9 mouse cellular contexts compared by ENCODE assay signal in genomic region chr17:26596856-26597481, GRCm38 (mm10). TPM values are rescaled to one million over a fixed set of nuclear protein-coding genes. Genes with fewer than 3 reads are reported as not detected.
DNase-seq lines count a peak whose midpoint lies in the region; ATAC-seq and TF ChIP-seq lines count a peak whose summit lies in the region.
"Had no signal": no experiment of that assay in that cellular context is flagged by ENCODE, and none has a peak within 500 bp of the region (broad histone marks: within the 10 kb centered on the region; RNA-seq: fewer than 3 reads in every experiment).

No protein-coding gene starts in this region.

- TF ChIP-seq CTCF in stomach, postnatal 0 days (IDR thresholded peaks at IDR 0.05; ENCODE audit: low read depth), result peak; percentile 65

- H3K4me3 ChIP-seq in kidney, embryonic 15.5 days (replicated peaks), result no peak overlapping the region
- H3K4me3 ChIP-seq in stomach, postnatal 0 days (ENCODE audit: low read depth, low read length), result no peak overlapping the region

- peaks cover 10% of the 10 kb centered on the region for H3K36me3 ChIP-seq in kidney, embryonic 15.5 days
- H3K36me3 ChIP-seq in stomach, postnatal 0 days (ENCODE audit: control insufficient read depth, insufficient read depth, low read length), result no peaks in the 10 kb centered on the region

- no peak overlapping the region for H3K9ac ChIP-seq in kidney, embryonic 15.5 days
- H3K9ac ChIP-seq in stomach, postnatal 0 days (ENCODE audit: low read length), result no peak overlapping the region

- no peak for TF ChIP-seq EP300 in stomach, postnatal 0 days (optimal IDR thresholded peaks at IDR 0.05)

- no peaks in the 10 kb centered on the region for H3K9me3 ChIP-seq in kidney, embryonic 15.5 days (replicated peaks)
- H3K9me3 ChIP-seq in stomach, postnatal 0 days (ENCODE audit: control insufficient read depth, low read length), result no peaks in the 10 kb centered on the region

- no peak for ATAC-seq in kidney, embryonic 15.5 days (replicated peaks; ENCODE audit: low FRiP score)
- peak; percentile 74 for ATAC-seq in stomach, postnatal 0 days (ENCODE audit: low FRiP score, low TSS enrichment)

- H3K4me2 ChIP-seq in kidney, embryonic 15.5 days, result no peak overlapping the region
- no peak overlapping the region for H3K4me2 ChIP-seq in stomach, postnatal 0 days (replicated peaks; ENCODE audit: low read depth)

- peak overlapping the region; percentile 81; the same call in 1 of the 2 replicates for H3K27ac ChIP-seq in kidney, embryonic 15.5 days
- peak overlapping the region; percentile 91 for H3K27ac ChIP-seq in stomach, postnatal 0 days (replicated peaks)

- intact Hi-C loops in heart, postnatal 10 days (cut with DNase I), result loop anchor here (1.0 to 2.0 kb wide), 3 partner anchors 42 to 132 kb away; no protein-coding TSS in a partner anchor

- no peak for DNase-seq in kidney, adult 18-20 months
- peak; percentile 49 for DNase-seq in thymus, postnatal 4 days
- no peak for DNase-seq in thymus, postnatal 25 days
- peak; percentile 46 to 54 for DNase-seq in heart, postnatal 10 days
- peak; percentile 69 for DNase-seq in stomach, postnatal 0 days (ENCODE audit: low spot score)
- DNase-seq in adrenal gland, adult (ENCODE audit: inconsistent age in 2 of 2, low spot score in 1 of 2), result no peak
- DNase-seq in embryo, embryonic 11 days, result no peak

- WGBS in kidney, embryonic 15.5 days, result 79% methylated on average over 6 of the region's 6 CpGs
- 52% methylated on average over 6 of the region's 6 CpGs for WGBS in stomach, postnatal 0 days

- no peaks in the 10 kb centered on the region for H3K27me3 ChIP-seq in kidney, embryonic 15.5 days
- H3K27me3 ChIP-seq in stomach, postnatal 0 days (ENCODE audit: control insufficient read depth, insufficient read depth, low read length), result no peaks in the 10 kb centered on the region
- H3K27me3 ChIP-seq: Patski had no signal

- H3K4me1 ChIP-seq in kidney, embryonic 15.5 days, result peaks cover 61% of the 10 kb centered on the region
- peaks cover 27% of the 10 kb centered on the region for H3K4me1 ChIP-seq in stomach, postnatal 0 days (replicated peaks; ENCODE audit: control insufficient read depth, insufficient read depth)

RNA-seq across cellular contexts. Expression of gene Dusp1, which starts 35.0 kb away (rescaled TPM):
- polyA plus RNA-seq in kidney, embryonic 15.5 days (2015; fragmentation: Nextera tagmentation; extraction: Ambion mirVana), result 23.1 and 24.8 TPM in 2 replicates
- 100 to 1,000 TPM in 1 of 2 experiments, 10 to 100 TPM in 1; 60.1 to 100 TPM for total RNA-seq in heart, postnatal 10 days (2021)
- polyA plus RNA-seq in stomach, postnatal 0 days (2015; fragmentation: Nextera tagmentation; extraction: Ambion mirVana), result 27.7 and 33.1 TPM in 2 replicates

RNA-seq across cellular contexts. Expression of gene Ergic1, which starts 35.7 kb away (rescaled TPM):
- 124 and 131 TPM in 2 replicates for polyA plus RNA-seq in kidney, embryonic 15.5 days (2015; fragmentation: Nextera tagmentation; extraction: Ambion mirVana)
- 10 to 100 TPM; 84.4 to 87.8 TPM for total RNA-seq in heart, postnatal 10 days (2021)
- polyA plus RNA-seq in stomach, postnatal 0 days (2015; fragmentation: Nextera tagmentation; extraction: Ambion mirVana), result 64.2 and 65.5 TPM in 2 replicates

Comparison
In these comparisons a context has a peak if more than half of its experiments do, and no peak if none do; other contexts are left out.
1. DNase-seq: peak in thymus, postnatal 4 days (single experiment), heart, postnatal 10 days (2 of 2) and stomach, postnatal 0 days (single experiment); none in kidney, adult 18-20 months (single experiment), thymus, postnatal 25 days (single experiment), adrenal gland, adult (0 of 2) and embryo, embryonic 11 days (single experiment).